8 mouse cellular contexts compared by ENCODE assay signal in the genomic region with DNA sequence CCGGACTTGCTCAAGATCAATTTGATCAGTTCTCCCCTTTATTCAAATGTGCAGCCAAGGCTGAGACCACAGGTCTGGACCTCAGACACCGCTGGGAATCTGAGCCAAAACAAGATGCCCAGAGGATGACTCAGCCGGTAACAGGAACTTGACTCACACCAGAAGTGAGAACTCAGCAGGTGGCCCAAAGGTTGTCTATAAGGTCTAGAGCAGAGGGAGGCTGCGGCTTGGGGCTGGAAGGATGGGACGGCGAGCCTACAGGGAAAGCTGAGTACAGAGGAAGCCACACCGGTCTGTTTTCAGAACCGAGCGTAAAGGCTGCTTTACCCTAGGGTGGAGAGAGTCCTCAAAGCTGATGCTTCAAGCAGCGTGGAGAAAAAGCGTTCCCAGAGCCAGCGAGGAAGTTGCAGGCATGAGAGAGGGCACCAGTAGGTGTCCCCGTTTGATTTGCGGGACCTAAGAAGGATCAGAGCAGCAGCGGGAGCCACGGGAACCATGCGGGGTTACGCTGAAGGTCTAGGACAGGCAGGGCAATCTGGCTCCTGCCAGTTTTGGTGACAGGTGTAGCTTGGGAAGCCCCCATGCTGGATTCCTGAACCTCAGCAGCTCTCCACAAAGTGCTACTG. TPM values are rescaled to one million over a fixed set of nuclear protein-coding genes. Genes with fewer than 3 reads are reported as not detected.
DNase-seq lines count a peak whose midpoint lies in the region; ATAC-seq and TF ChIP-seq lines count a peak whose summit lies in the region.

No protein-coding gene starts in this region.

- peaks cover 4% of the 10 kb centered on the region; the same call in 1 of the 2 replicates for H3K4me1 ChIP-seq in lung, embryonic 14.5 days (ENCODE audit: insufficient read depth)

- no peaks in the 10 kb centered on the region for H3K36me3 ChIP-seq in lung, embryonic 14.5 days (ENCODE audit: insufficient read depth)

- H3K4me2 ChIP-seq in lung, embryonic 14.5 days, result peak overlapping the region; percentile 37

- H3K9ac ChIP-seq in lung, embryonic 14.5 days, result no peak overlapping the region

- H3K9me3 ChIP-seq in lung, embryonic 14.5 days (ENCODE audit: low read depth, low read length), result no peaks in the 10 kb centered on the region

- ATAC-seq in cerebellum, adult (ENCODE audit: insufficient number of reproducible peaks, low FRiP score, low TSS enrichment), result 0 out of 2 replicates have a peak, but pooled peaks have one; percentile 38
- ATAC-seq in lung, embryonic 14.5 days (ENCODE audit: insufficient read depth), result no peak
- ATAC-seq in granulocyte monocyte progenitor cell, adult 5-6 weeks (replicated peaks; ENCODE audit: poor library complexity, severe bottlenecking), result peak; percentile 93
- peak; percentile 61 for ATAC-seq in megakaryocyte progenitor cell, adult 5-6 weeks (replicated peaks; ENCODE audit: poor library complexity)

- no peak overlapping the region for H3K27ac ChIP-seq in lung, embryonic 14.5 days (ENCODE audit: low read depth)

- TF ChIP-seq CTCF in lung, embryonic 14.5 days (IDR thresholded peaks at IDR 0.05; ENCODE audit: low read depth), result peak; percentile 23; the same call in 1 of the 2 replicates

- 9% methylated on average over 18 of the region's 18 CpGs for WGBS in lung, embryonic 14.5 days

- no peaks in the 10 kb centered on the region for H3K27me3 ChIP-seq in lung, embryonic 14.5 days (ENCODE audit: insufficient read depth, low read length)

- DNase-seq in cerebellum, postnatal 4 days (ENCODE audit: low spot score in 2 of 2), result no peak
- DNase-seq in lung, embryonic 14.5 days, result peak; percentile 35
- no peak for DNase-seq in lung, postnatal 10 days
- no peak for DNase-seq in ovary, adult 18-20 months (ENCODE audit: low spot score)
- no peak for DNase-seq in thymus, postnatal 4 days

- no peak overlapping the region for H3K4me3 ChIP-seq in lung, embryonic 14.5 days (ENCODE audit: low read depth, low read length)

RNA-seq across cellular contexts. Expression of a gene that starts 32.2 kb away (rescaled TPM):
- polyA plus RNA-seq in lung, embryonic 14.5 days (2014; fragmentation: Nextera tagmentation; extraction: Ambion mirVana), result 1.3 and 1.5 TPM in 2 replicates
- total RNA-seq in granulocyte monocyte progenitor cell, adult 5-6 weeks (2014; fragmentation: Nextera tagmentation), result not detected in 2 replicates
- under 0.01 TPM in 1 of 2 replicates, not detected in the other for total RNA-seq in granulocyte monocyte progenitor cell, adult 5-6 weeks (2017)
- total RNA-seq in megakaryocyte progenitor cell, adult 5-6 weeks (2015), result 0.17 and 0.57 TPM in 2 replicates
- 0.10 and 0.29 TPM in 2 replicates for total RNA-seq in megakaryocyte progenitor cell, adult 5-6 weeks (2017)
